Mouse (Mus musculus) lung, postnatal 0 days (tissue): ENCODE measurements around the gene Ncmap. TPM values are rescaled to one million over a fixed set of nuclear protein-coding genes. Genes with fewer than 3 reads are reported as not detected.

ENCODE experiments used
- ATAC-seq: fragments of 200-750 bp; cut with Nextera tagmentation; 2 replicates; pipeline ENCODE4 v1.8.0; 2017; ENCODE audit warnings: moderate library complexity
- DNase-seq: peaks from one replicate; pipeline ENCODE4 v3.0.0-alpha.2; 2016; ENCODE audit warnings: low spot score
- H3K27ac ChIP-seq: fragments of 300-500 bp; sonication (generic); 2 replicates; pipeline ENCODE4 v1.5.1; 2014; ENCODE audit warnings: antibody characterized with exemption, mild to moderate bottlenecking, low read length, mixed read lengths
- H3K27me3 ChIP-seq: fragments of 300-500 bp; sonication (generic); replicated peaks from 2 replicates; pipeline ENCODE4 v1.6.1; 2014; ENCODE audit warnings: low read length, mixed read lengths; ENCODE audit not compliant: insufficient read depth
- H3K36me3 ChIP-seq: fragments of 300-500 bp; sonication (generic); 2 replicates; pipeline ENCODE4 v1.6.1; 2014; ENCODE audit warnings: low read length, mixed read lengths; ENCODE audit not compliant: insufficient read depth
- H3K4me1 ChIP-seq: fragments of 300-500 bp; sonication (generic); 2 replicates; pipeline ENCODE4 v1.6.1; 2014; ENCODE audit warnings: antibody characterized with exemption, low read depth, low read length, mixed read lengths; ENCODE audit not compliant: insufficient read depth
- H3K4me2 ChIP-seq: fragments of 300-500 bp; sonication (generic); replicated peaks from 2 replicates; pipeline ENCODE4 v1.6.1; 2014; ENCODE audit warnings: low read depth, mild to moderate bottlenecking, low read length, moderate library complexity, mixed read lengths
- H3K4me3 ChIP-seq: fragments of 300-500 bp; sonication (generic); 2 replicates; pipeline ENCODE4 v1.5.1; 2014; ENCODE audit warnings: low read depth, low read length
- H3K9ac ChIP-seq: fragments of 300-500 bp; sonication (generic); replicated peaks from 2 replicates; pipeline ENCODE4 v1.6.1; 2014; ENCODE audit warnings: low read depth, mild to moderate bottlenecking
- H3K9me3 ChIP-seq: fragments of 300-500 bp; sonication (generic); 2 replicates; pipeline ENCODE4 v1.6.1; 2016; ENCODE audit warnings: low read length, mixed read lengths
- CTCF ChIP-seq: IDR thresholded peaks from 2 replicates; pipeline ENCODE4 v1.5.1; 2016; ENCODE audit warnings: antibody characterized with exemption, mild to moderate bottlenecking
- EP300 ChIP-seq: IDR thresholded peaks from 2 replicates; pipeline ENCODE4 v1.6.1; 2016; ENCODE audit warnings: antibody characterized with exemption, mild to moderate bottlenecking, control low read depth
- WGBS: fragments of 180-500 bp; shearing (Covaris S2); extraction: QIAGEN DNeasy Blood & Tissue Kit; methylation state at CpG from one replicate; pipeline ENCODE4 v1.1.7; 2014; 5-methylcytosine and 5-hydroxymethylcytosine counted together
- polyA plus RNA-seq: library from polyadenylated mRNA; unstranded; fragments of >200 nt; fragmentation: Nextera tagmentation; extraction: Ambion mirVana; gene quantifications from 2 replicates; pipeline ENCODE4 v1.2.1, GENCODE M21; 2015

Ncmap gene
- polyA plus RNA-seq, result 0.90 and 1.5 TPM in 2 replicates

GRCm38 (mm10) chr4:135397991-135398390, at the start of gene Ncmap:
Gene Ncmap, minus strand, starts transcription at chr4:135398227.
- Histone ChIP-seq H3K4me3 (peak within 1 kb of the TSS; percentile 31), H3K9me3 (no peaks in the 10 kb centered on the region), H3K27me3 (0 out of 2 replicates have a peak, but pooled peaks cover 6% of the 10 kb centered on the region), H3K4me1 (peaks cover 9% of the 10 kb centered on the region; the same call in 1 of the 2 replicates), H3K9ac (no peak within 1 kb of the TSS), H3K27ac (no peak within 1 kb of the TSS), H3K4me2 (peak within 1 kb of the TSS; percentile 65), H3K36me3 (no peaks in the 10 kb centered on the region)
- no peak for TF ChIP-seq CTCF
- TF ChIP-seq EP300, result no peak
- DNase-seq (no peak), ATAC-seq (peak; percentile 37)
- 1% methylated on average over 27 of the region's 29 CpGs for WGBS

GRCm38 (mm10) chr4:135442473-135442872, 44.4 kb upstream of the Ncmap start:
- Histone ChIP-seq H3K9me3 (no peaks in the 10 kb centered on the region), H3K36me3 (no peaks in the 10 kb centered on the region), H3K4me1 (no peaks in the 10 kb centered on the region), H3K4me2 (no peak overlapping the region), H3K27ac (no peak overlapping the region), H3K4me3 (no peak overlapping the region), H3K9ac (no peak overlapping the region), H3K27me3 (no peaks in the 10 kb centered on the region)
- DNase-seq (no peak), ATAC-seq (no peak)
- WGBS, result 78% methylated on average over 5 of the region's 5 CpGs
- TF ChIP-seq CTCF, result no peak
- no peak for TF ChIP-seq EP300

DNA sequence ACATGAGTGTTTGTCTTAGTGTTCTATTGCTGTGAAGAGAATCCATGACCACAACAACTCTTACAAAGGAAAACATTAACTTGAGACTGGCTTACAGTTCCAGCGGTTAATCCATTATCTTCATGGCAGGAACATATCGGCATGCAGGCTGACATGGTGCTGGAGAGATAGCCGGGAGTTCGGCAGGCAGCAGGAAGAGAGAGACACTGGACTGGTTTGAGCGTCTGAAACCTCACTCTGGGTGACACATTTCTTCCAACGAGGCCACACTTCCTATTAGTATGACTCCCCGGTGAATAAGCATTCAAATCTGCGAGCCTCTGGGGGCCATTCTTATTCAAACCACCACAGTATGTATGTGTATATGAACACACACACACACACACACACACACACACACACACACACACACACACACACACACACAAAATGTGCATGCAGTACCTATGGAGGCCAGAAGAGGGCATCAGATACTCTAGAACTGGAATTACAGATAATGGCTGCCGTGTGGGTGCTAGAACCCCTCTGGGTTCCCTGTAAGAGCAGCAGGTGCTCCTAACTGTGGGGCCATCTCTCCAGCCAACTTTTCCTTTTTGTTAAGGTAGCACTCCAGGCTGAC, 42.0 kb upstream of the Ncmap start:
- ATAC-seq, result peak; percentile 18; the same call in 1 of the 2 replicates

DNA sequence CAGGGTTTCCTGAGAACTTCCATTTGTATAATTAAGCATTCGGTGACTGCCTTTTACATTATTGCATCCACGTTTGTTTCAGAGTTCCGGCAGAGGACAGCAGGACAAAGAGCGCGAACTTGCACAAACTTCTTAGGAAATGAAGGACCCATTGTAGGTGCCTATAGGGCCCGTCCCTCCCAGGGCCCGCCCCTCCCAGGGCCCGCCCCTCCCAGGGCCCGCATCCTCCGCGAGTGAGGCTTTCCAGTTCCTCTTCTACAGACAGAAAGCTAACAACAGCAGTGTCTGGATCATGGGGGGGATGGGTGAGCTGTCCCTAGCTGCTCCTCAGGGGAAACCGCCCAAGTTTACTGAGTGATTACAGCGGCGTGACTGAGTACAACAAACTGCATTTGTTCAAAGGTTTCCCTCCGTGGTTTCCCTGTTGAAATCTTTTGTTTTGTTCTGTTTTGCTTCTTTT, 41.2 kb upstream of the Ncmap start:
- H3K9ac ChIP-seq, result no peak overlapping the region; the same call in 1 of the 2 replicates
- no peaks in the 10 kb centered on the region for H3K9me3 ChIP-seq
- H3K4me2 ChIP-seq, result peak overlapping the region; percentile 42
- peak; percentile 80 for DNase-seq
- peak overlapping the region; percentile 14; the same call in 1 of the 2 replicates for H3K27ac ChIP-seq
- peak; percentile 87 for ATAC-seq
- peaks cover 4% of the 10 kb centered on the region; the same call in 1 of the 2 replicates for H3K4me1 ChIP-seq
- no peaks in the 10 kb centered on the region for H3K36me3 ChIP-seq
- H3K4me3 ChIP-seq, result no peak overlapping the region
- TF ChIP-seq CTCF (no peak), EP300 (no peak)
- WGBS, result under 1% methylated on average over 15 of the region's 15 CpGs
- no peaks in the 10 kb centered on the region for H3K27me3 ChIP-seq

More for the DNA sequence above, 42.0 kb upstream of the Ncmap start:
- DNase-seq, result peak; percentile 61
- Histone ChIP-seq H3K4me1 (no peaks in the 10 kb centered on the region), H3K4me2 (no peak overlapping the region), H3K27ac (peak overlapping the region; percentile 14; the same call in 1 of the 2 replicates), H3K27me3 (no peaks in the 10 kb centered on the region), H3K4me3 (no peak overlapping the region), H3K9ac (no peak overlapping the region), H3K36me3 (no peaks in the 10 kb centered on the region), H3K9me3 (no peaks in the 10 kb centered on the region)
- 23% methylated on average over 9 of the region's 9 CpGs for WGBS
- TF ChIP-seq EP300, result no peak
- peak; percentile 84 for TF ChIP-seq CTCF

GRCm38 (mm10) chr4:135437924-135438323, 39.9 kb upstream of the Ncmap start:
- TF ChIP-seq EP300, result no peak
- TF ChIP-seq CTCF, result no peak
- Histone ChIP-seq H3K4me2 (no peak overlapping the region), H3K36me3 (no peaks in the 10 kb centered on the region), H3K9me3 (no peaks in the 10 kb centered on the region), H3K27me3 (no peaks in the 10 kb centered on the region), H3K27ac (no peak overlapping the region), H3K4me1 (peaks cover 8% of the 10 kb centered on the region; the same call in 1 of the 2 replicates), H3K9ac (no peak overlapping the region), H3K4me3 (no peak overlapping the region)
- ATAC-seq (no peak), DNase-seq (no peak)

- peak; percentile 62 for DNase-seq
- Histone ChIP-seq H3K27ac (no peak overlapping the region), H3K4me2 (no peak overlapping the region), H3K9ac (no peak overlapping the region), H3K36me3 (no peaks in the 10 kb centered on the region), H3K4me1 (peaks cover 9% of the 10 kb centered on the region; the same call in 1 of the 2 replicates), H3K4me3 (no peak overlapping the region), H3K9me3 (no peaks in the 10 kb centered on the region), H3K27me3 (no peaks in the 10 kb centered on the region)
- WGBS, result 42% methylated on average over 13 of the region's 13 CpGs
- peak; percentile 28 for ATAC-seq
- TF ChIP-seq CTCF (no peak), EP300 (peak; percentile 85)
Measured at GRCm38 (mm10) chr4:135436291-135436690, 38.3 kb upstream of the Ncmap start.
